Comparison of ENCODE assay signal across 15 mouse cellular contexts in genomic region chr3:130804327-130804662, GRCm38 (mm10).
A peak's percentile ranks its signal among the peaks of the same experiment; 100 is the strongest.
DNase-seq lines count a peak whose midpoint lies in the region; ATAC-seq and TF ChIP-seq lines count a peak whose summit lies in the region.
"Had no signal": no experiment of that assay in that cellular context is flagged by ENCODE, and none has a peak within 500 bp of the region (broad histone marks: within the 10 kb centered on the region; RNA-seq: fewer than 3 reads in every experiment).

No protein-coding gene starts in this region.

- intact Hi-C loops in gastrocnemius, adult 2 months (cut with DNase I): no loop called here

- ATAC-seq in liver, postnatal 0 days: no peak
- no peak for ATAC-seq in embryonic facial prominence, embryonic 12.5 days (ENCODE audit: insufficient number of reproducible peaks, insufficient read depth, low FRiP score, low TSS enrichment)
- no peak for ATAC-seq in limb, embryonic 12.5 days (ENCODE audit: insufficient number of reproducible peaks, insufficient read depth, low FRiP score, low TSS enrichment, low read depth)
- ATAC-seq: hindbrain, embryonic 16.5 days had no signal

- peak overlapping the region; percentile 48 for H3K4me3 ChIP-seq in gastrocnemius, adult 2 months
- H3K4me3 ChIP-seq in liver, postnatal 0 days (ENCODE audit: low read depth, low read length): no peak overlapping the region
- H3K4me3 ChIP-seq in embryonic facial prominence, embryonic 12.5 days: no peak overlapping the region
- no peak overlapping the region for H3K4me3 ChIP-seq in limb, embryonic 12.5 days (replicated peaks)
- H3K4me3 ChIP-seq: megakaryocyte, embryonic 14.5 days had no signal

- 36% methylated on average over 6 of the region's 6 CpGs for WGBS in liver, postnatal 0 days (ENCODE audit: insufficient replicate concordance)
- WGBS in embryonic facial prominence, embryonic 12.5 days: 48% methylated on average over 6 of the region's 6 CpGs
- 48% methylated on average over 6 of the region's 6 CpGs for WGBS in limb, embryonic 12.5 days

- no peaks in the 10 kb centered on the region for H3K4me1 ChIP-seq in liver, postnatal 0 days (ENCODE audit: insufficient read depth)
- H3K4me1 ChIP-seq in embryonic facial prominence, embryonic 12.5 days: peaks cover 19% of the 10 kb centered on the region
- peaks cover 18% of the 10 kb centered on the region for H3K4me1 ChIP-seq in limb, embryonic 12.5 days (replicated peaks)

- no peak for TF ChIP-seq CTCF in gastrocnemius, adult 2 months (IDR thresholded peaks at IDR 0.05)
- no peak for TF ChIP-seq CTCF in liver, postnatal 0 days (IDR thresholded peaks at IDR 0.05; ENCODE audit: low read depth)

- DNase-seq in gastrocnemius, adult 2 months: no peak
- no peak for DNase-seq in gastrocnemius, postnatal 4 days (ENCODE audit: low spot score in 2 of 2)
- no peak for DNase-seq in liver, postnatal 0 days
- DNase-seq in liver: no peak
- DNase-seq in natural killer cell, adult 2 months (ENCODE audit: low spot score in 2 of 2): no peak
- no peak for DNase-seq in layer of hippocampus, postnatal 25 days (ENCODE audit: extremely low spot score in 1 of 2, low spot score in 1 of 2)
- DNase-seq: cerebellum, adult 11-12 months; gastrocnemius, postnatal 25 days; kidney, postnatal 25 days; right cerebral cortex, postnatal 25 days had no signal

- H3K27ac ChIP-seq in gastrocnemius, adult 2 months: peak overlapping the region; percentile 55
- no peak overlapping the region for H3K27ac ChIP-seq in liver, postnatal 0 days (ENCODE audit: low read depth)
- peak overlapping the region; percentile 57; the same call in 1 of the 2 replicates for H3K27ac ChIP-seq in embryonic facial prominence, embryonic 12.5 days
- H3K27ac ChIP-seq in limb, embryonic 12.5 days: peak overlapping the region; percentile 66
- H3K27ac ChIP-seq: liver, embryonic 14.5 days had no signal

- no peaks in the 10 kb centered on the region for H3K9me3 ChIP-seq in liver, postnatal 0 days (ENCODE audit: low read length)
- H3K9me3 ChIP-seq in embryonic facial prominence, embryonic 12.5 days: no peaks in the 10 kb centered on the region
- no peaks in the 10 kb centered on the region for H3K9me3 ChIP-seq in limb, embryonic 12.5 days
- H3K9me3 ChIP-seq: megakaryocyte, embryonic 14.5 days had no signal

- TF ChIP-seq EP300 in liver, postnatal 0 days (IDR thresholded peaks at IDR 0.05; ENCODE audit: low read depth): no peak

- 0 out of 2 replicates have a peak overlapping the region, but pooled peaks have one; percentile 22 for H3K4me2 ChIP-seq in liver, postnatal 0 days (ENCODE audit: low read depth, low read length)
- H3K4me2 ChIP-seq in embryonic facial prominence, embryonic 12.5 days (replicated peaks): peak overlapping the region; percentile 22
- peak overlapping the region; percentile 35 for H3K4me2 ChIP-seq in limb, embryonic 12.5 days

- H3K9ac ChIP-seq in liver, postnatal 0 days (replicated peaks): no peak overlapping the region
- H3K9ac ChIP-seq in embryonic facial prominence, embryonic 12.5 days: no peak overlapping the region
- H3K9ac ChIP-seq in limb, embryonic 12.5 days (replicated peaks): no peak overlapping the region
- H3K9ac ChIP-seq: liver, embryonic 14.5 days had no signal

- H3K27me3 ChIP-seq in liver, postnatal 0 days (ENCODE audit: insufficient read depth, low read length): no peaks in the 10 kb centered on the region
- H3K27me3 ChIP-seq in embryonic facial prominence, embryonic 12.5 days: no peaks in the 10 kb centered on the region
- H3K27me3 ChIP-seq in limb, embryonic 12.5 days: no peaks in the 10 kb centered on the region

- H3K36me3 ChIP-seq in liver, postnatal 0 days (replicated peaks; ENCODE audit: insufficient read depth, low read length): no peaks in the 10 kb centered on the region
- H3K36me3 ChIP-seq in embryonic facial prominence, embryonic 12.5 days: no peaks in the 10 kb centered on the region
- H3K36me3 ChIP-seq in limb, embryonic 12.5 days: no peaks in the 10 kb centered on the region
